Comparison of ENCODE assay signal across 10 mouse cellular contexts in genomic region chr2:49726672-49727071, GRCm38 (mm10).
A peak's percentile ranks its signal among the peaks of the same experiment; 100 is the strongest.
DNase-seq lines count a peak whose midpoint lies in the region; ATAC-seq lines count a peak whose summit lies in the region.
"Had no signal": no experiment of that assay in that cellular context is flagged by ENCODE, and none has a peak within 500 bp of the region (broad histone marks: within the 10 kb centered on the region; RNA-seq: fewer than 3 reads in every experiment).

No protein-coding gene starts in this region.

- H3K27me3 ChIP-seq in embryonic facial prominence, embryonic 14.5 days (replicated peaks; ENCODE audit: control insufficient read depth, insufficient read depth, low read length) = no peaks in the 10 kb centered on the region
- no peaks in the 10 kb centered on the region for H3K27me3 ChIP-seq in forebrain, embryonic 16.5 days (replicated peaks; ENCODE audit: control insufficient read depth, insufficient read depth, low read length)
- H3K27me3 ChIP-seq in midbrain, embryonic 14.5 days (ENCODE audit: control insufficient read depth, insufficient read depth, low read length) = no peaks in the 10 kb centered on the region
- H3K27me3 ChIP-seq: CH12.LX had no signal

- H3K9me3 ChIP-seq in embryonic facial prominence, embryonic 14.5 days (ENCODE audit: control insufficient read depth, low read length) = no peaks in the 10 kb centered on the region
- H3K9me3 ChIP-seq in forebrain, embryonic 16.5 days (ENCODE audit: control insufficient read depth, low read length) = no peaks in the 10 kb centered on the region
- H3K9me3 ChIP-seq in midbrain, embryonic 14.5 days (ENCODE audit: control insufficient read depth, low read length) = no peaks in the 10 kb centered on the region

- peak; percentile 20 for ATAC-seq in embryonic facial prominence, embryonic 14.5 days (ENCODE audit: low read depth)
- ATAC-seq in forebrain, embryonic 16.5 days = peak; percentile 49
- no peak for ATAC-seq in midbrain, embryonic 14.5 days (ENCODE audit: low FRiP score, low TSS enrichment)

- no peaks in the 10 kb centered on the region; the same call in 1 of the 2 replicates for H3K36me3 ChIP-seq in embryonic facial prominence, embryonic 14.5 days (ENCODE audit: control insufficient read depth, insufficient read depth, low read length)
- peaks cover 19% of the 10 kb centered on the region for H3K36me3 ChIP-seq in forebrain, embryonic 16.5 days (ENCODE audit: control insufficient read depth, insufficient read depth)
- H3K36me3 ChIP-seq in midbrain, embryonic 14.5 days (ENCODE audit: control insufficient read depth, insufficient read depth, low read length) = peaks cover 62% of the 10 kb centered on the region

- peaks cover 8% of the 10 kb centered on the region; the same call in 1 of the 2 replicates for H3K4me1 ChIP-seq in embryonic facial prominence, embryonic 14.5 days (ENCODE audit: control insufficient read depth, insufficient read depth, low read length)
- peaks cover 37% of the 10 kb centered on the region for H3K4me1 ChIP-seq in forebrain, embryonic 16.5 days (replicated peaks; ENCODE audit: control insufficient read depth, insufficient read depth, low read length)
- peaks cover 15% of the 10 kb centered on the region for H3K4me1 ChIP-seq in midbrain, embryonic 14.5 days (ENCODE audit: control insufficient read depth, insufficient read depth, low read length)

- 69% methylated on average over 11 of the region's 11 CpGs for WGBS in embryonic facial prominence, embryonic 14.5 days
- 61% methylated on average over 11 of the region's 11 CpGs for WGBS in forebrain, embryonic 16.5 days
- WGBS in midbrain, embryonic 14.5 days = 82% methylated on average over 11 of the region's 11 CpGs

- H3K4me2 ChIP-seq in embryonic facial prominence, embryonic 14.5 days (ENCODE audit: low read depth, low read length) = no peak overlapping the region
- H3K4me2 ChIP-seq in forebrain, embryonic 16.5 days (ENCODE audit: low read length) = no peak overlapping the region; the same call in 1 of the 2 replicates
- no peak overlapping the region for H3K4me2 ChIP-seq in midbrain, embryonic 14.5 days (ENCODE audit: low read length)
- H3K4me2 ChIP-seq: liver, embryonic 11.5 days had no signal

- no peak overlapping the region for H3K9ac ChIP-seq in embryonic facial prominence, embryonic 14.5 days (ENCODE audit: low read depth, low read length)
- peak overlapping the region; percentile 14; the same call in 1 of the 2 replicates for H3K9ac ChIP-seq in forebrain, embryonic 16.5 days (replicated peaks; ENCODE audit: low read depth, low read length)
- no peak overlapping the region; the same call in 1 of the 2 replicates for H3K9ac ChIP-seq in midbrain, embryonic 14.5 days (replicated peaks; ENCODE audit: low read length)

- H3K4me3 ChIP-seq in embryonic facial prominence, embryonic 14.5 days (ENCODE audit: low read depth, low read length) = no peak overlapping the region
- no peak overlapping the region for H3K4me3 ChIP-seq in forebrain, embryonic 16.5 days (replicated peaks; ENCODE audit: low read length)
- no peak overlapping the region for H3K4me3 ChIP-seq in midbrain, embryonic 14.5 days (replicated peaks; ENCODE audit: low read depth, low read length)

- 0 out of 2 replicates have a peak overlapping the region, but pooled peaks have one; percentile 23 for H3K27ac ChIP-seq in embryonic facial prominence, embryonic 14.5 days (replicated peaks; ENCODE audit: low read depth, low read length)
- H3K27ac ChIP-seq in forebrain, embryonic 16.5 days (ENCODE audit: low read length) = peak overlapping the region; percentile 79
- H3K27ac ChIP-seq in midbrain, embryonic 14.5 days (replicated peaks; ENCODE audit: low read depth, low read length) = peak overlapping the region; percentile 75

- peak; percentile 11 to 44 for DNase-seq in lung, adult 18-20 months
- no peak for DNase-seq in lung, postnatal 10 days
- no peak for DNase-seq in embryonic facial prominence, embryonic 14.5 days (ENCODE audit: low spot score)
- no peak for DNase-seq in midbrain, embryonic 14.5 days
- no peak for DNase-seq in right cerebral cortex, postnatal 25 days
- DNase-seq in thymus, postnatal 4 days = no peak
- DNase-seq: adrenal gland, adult 8-10 months had no signal

Comparison
In these comparisons a context has a peak if more than half of its experiments do, and no peak if none do; other contexts are left out.
1. DNase-seq: peak in lung, adult 18-20 months (2 of 2); none in lung, postnatal 10 days (single experiment), embryonic facial prominence, embryonic 14.5 days (single experiment), midbrain, embryonic 14.5 days (single experiment), right cerebral cortex, postnatal 25 days (single experiment) and thymus, postnatal 4 days (single experiment).
2. H3K27ac ChIP-seq: peak in every context shown above with its lines; median percentile 79 in forebrain, embryonic 16.5 days; 75 in midbrain, embryonic 14.5 days; 23 in embryonic facial prominence, embryonic 14.5 days.